Mouse (Mus musculus): ENCODE measurements at regions not wholly inside any gene's neighbourhood (a gene's known extent, or its start where the extent isn't known, plus 50 kb on each side); places are given as distances from the start of the nearest gene placed in this dataset.
A peak's percentile ranks its signal among the peaks of the same experiment; 100 is the strongest.

- no peak for DNase-seq
These were observed 250.8 kb downstream of the Tle4 start for GRCm38 (mm10) chr19:14347026-14347425.

- no peak for DNase-seq
These were observed 250.4 kb downstream of the Tle4 start for GRCm38 (mm10) chr19:14347429-14347828.

DNA sequence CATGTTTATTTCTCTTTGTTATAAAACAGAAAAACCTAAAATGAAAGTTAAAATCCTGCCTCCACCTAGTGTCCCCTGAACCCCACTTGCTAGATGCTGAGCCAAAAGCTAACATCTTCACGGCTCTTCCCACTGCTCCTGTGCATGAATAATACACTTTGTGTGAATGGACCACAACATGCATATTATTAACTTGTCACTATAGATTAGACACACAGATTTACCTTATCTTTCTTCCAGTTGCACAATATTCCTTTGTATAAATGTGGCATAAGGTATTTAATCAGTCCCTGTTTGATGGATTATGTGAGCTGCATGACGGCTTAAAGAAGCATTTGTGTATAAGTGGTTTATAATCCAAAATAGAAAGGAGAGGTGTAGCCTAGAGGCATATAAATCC is 248.1 kb downstream of the Tle4 start:
- DNase-seq, result no peak

DNA sequence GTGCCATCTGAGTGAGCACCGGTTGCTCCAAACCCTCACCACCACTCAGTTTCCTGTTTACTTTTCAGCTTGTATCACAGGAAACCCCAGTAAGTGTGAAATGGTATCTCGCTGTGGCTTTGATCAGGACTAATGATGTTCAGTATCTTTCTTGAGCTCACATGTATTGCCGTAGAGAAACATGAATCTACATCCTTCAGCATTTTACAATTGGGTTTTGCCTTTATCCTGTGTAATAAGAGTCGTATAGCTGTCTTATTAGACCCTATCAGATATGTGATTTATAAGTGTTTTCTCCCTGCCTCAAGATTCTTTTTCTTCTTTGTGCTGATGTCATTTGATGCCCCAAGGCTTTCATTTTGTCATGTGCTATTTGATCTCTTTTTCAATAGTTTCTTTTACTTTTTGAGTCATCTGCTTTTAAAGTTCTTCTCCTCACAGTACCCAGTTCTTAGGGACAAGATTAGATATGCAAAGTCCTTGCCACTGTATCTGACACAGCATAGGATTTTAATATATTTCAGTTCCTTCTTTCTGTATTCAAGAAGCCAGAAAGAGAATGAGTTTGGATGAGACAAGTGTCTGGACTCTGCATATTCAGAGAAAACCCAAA is 246.0 kb downstream of the Tle4 start:
- DNase-seq, result peak; percentile 25

GRCm38 (mm10) chr19:14352551-14352950 is 245.3 kb downstream of the Tle4 start:
- DNase-seq, result no peak

- no peak for DNase-seq
These were observed 244.7 kb downstream of the Tle4 start for GRCm38 (mm10) chr19:14353151-14353550.

- DNase-seq, result no peak
These were observed 242.7 kb downstream of the Tle4 start for GRCm38 (mm10) chr19:14355128-14355527.

DNA sequence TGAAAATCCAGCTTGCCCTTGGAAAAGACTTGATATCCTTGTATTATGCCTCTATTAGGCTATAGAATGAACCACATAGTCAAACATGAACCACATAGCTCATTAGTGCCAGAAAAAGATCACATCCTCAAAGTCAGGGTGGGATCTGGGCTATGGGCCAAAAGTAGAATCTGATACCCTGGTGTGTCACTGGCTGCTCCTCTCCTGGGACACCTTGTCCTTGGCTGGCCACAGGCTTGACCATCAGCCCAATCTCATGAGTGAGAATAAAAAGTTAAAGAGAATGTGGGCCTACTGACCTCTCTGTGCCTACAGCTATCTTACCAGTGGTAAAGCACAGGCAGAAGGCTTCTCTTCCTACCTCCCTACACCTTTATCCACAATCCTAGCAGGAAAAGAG is 241.9 kb downstream of the Tle4 start:
- DNase-seq, result no peak

DNA sequence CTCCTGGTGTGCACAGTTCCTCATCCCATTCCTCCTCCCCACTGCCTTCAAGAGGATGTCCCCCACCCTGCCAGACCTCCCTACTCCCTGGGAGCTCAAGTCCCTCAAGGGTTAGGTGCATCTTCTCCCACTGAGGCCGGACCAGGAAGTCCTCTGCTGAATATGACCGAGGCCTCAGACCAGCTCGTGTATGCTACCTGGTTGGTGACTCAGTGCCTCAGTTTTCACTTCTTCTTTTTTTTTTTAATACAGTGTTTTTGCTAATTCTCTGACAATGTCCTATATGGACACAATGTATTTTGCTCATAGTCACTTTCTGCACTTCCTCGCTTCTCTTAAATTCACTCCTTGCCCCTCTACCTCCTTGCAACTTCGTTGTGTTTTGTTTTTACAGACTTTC is 237.2 kb downstream of the Tle4 start:
- no peak for DNase-seq

DNA sequence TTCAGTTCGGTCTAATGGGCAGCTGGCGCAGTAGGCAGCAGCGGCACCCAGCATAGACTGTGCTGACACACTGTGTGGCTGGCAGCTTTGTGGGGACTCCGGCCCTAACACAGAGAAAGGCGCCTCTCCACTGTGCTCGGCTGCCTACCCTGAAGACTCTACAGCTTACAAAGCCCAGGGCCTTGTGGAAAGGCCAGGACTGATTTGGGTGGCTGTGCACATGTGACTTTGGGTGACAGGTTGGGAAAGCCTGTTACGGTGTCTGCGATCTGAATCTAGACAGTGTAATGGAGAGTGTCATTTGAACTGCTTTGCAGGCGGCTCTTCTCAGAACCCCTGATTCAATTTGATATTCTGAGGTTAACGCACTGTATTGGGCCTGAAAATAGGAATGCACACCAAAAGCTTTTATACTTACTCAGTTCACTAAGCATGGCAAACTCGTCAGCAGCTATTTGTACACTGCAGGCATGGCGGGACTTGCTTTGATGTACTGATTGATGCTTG is 228.7 kb downstream of the Tle4 start:
- no peak for DNase-seq

DNA sequence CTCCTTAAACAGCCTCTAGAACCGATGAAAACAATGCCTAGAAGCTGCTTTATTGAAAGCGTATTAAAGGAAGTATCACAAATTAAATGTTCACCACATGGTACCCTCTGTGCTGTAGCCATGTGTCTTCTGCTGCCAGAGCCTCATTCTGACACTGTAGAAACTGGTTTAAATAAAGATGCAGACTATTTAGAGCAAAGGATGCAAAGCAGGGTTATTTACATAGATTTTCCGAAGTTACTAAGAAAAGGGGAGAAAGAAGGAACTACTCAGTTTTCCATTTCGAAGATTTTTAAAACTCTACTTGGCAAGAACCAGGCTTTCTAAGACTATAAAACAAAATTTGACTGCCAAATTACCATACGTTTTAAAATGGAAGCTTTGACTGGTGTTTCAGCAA is 226.5 kb downstream of the Tle4 start:
- no peak for DNase-seq

- no peak for DNase-seq
These were observed 223.9 kb downstream of the Tle4 start for GRCm38 (mm10) chr19:14373996-14374395.

DNA sequence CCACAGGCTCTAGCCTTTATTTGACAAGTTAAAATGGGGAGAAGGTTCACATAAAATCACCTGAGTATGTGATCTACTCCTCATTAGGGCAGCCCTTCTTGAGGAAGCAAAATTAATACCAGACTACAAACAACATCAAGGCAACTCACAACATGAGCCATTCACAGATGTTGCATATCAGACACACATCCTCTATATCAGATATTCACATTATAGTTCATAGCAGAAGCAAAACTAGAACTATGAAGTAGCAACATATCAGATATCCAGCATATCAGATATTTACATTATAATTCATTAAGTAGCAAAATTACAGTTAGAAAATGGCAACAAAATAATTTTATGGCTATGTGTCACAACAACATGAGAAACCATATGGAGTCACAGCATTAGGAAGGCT is 217.0 kb downstream of the Tle4 start:
- no peak for DNase-seq

DNA sequence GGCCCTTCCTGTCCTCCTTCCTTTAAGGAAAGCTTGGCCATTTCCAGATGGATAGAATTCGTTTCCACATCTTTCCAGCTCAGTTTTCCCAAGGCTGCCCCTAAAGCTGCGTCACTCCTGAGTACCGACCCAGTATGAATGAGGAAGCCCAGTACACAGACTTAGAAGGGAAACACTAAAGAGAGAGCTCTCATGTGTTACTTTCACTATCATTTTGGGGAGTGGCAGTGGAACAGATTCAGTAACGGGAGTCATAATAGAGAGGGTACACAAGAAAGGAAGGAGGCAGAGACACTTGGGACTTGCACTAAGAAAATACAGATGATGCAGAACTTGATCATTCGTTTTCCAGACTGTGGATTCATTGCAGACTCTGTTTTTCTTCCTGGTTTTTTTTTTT is 210.1 kb downstream of the Tle4 start:
- DNase-seq, result no peak

- DNase-seq, result peak; percentile 65
These were observed 209.3 kb downstream of the Tle4 start for GRCm38 (mm10) chr19:14388539-14388938.

DNA sequence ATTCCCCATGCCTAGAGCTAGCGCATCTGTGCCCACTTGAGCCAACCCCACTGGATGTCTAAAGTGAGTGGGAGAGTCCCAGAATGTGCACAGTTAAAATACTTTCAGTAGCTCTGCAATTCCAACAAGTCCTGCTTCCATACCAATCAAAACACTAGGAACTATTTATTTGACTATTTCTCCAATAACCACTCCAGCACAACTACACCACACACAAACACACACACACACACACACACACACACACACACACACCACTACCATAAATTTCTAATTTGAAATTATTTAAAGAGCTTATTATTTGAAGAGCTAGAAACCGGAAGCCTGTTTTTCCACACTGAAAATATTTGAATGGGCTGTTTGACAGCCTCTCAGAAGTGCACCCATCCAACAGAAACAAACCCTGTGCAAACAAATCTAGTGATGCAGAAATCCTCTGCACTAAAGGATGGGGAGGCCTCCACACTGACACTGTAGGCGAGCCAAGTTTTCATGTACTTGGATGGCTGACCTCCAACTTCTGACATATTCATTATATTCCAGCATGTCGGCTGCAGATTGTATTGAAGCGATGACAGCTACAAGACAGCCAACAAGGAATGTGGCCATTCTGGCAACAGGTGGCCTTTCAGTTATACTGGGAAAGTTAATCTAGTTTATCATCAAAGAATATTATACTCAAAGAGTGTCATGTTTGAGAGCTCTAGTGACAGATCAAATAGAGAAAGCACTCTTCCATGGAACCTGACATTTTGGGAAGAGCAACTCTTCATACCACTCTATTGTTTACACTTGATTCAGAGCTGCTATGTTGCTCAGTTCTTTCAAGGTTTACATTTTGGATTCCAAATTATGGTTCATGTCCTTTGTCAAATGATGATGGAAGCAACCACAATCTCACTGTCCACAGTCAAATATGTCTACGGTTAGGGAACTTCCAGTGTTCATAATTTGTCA is 207.7 kb downstream of the Tle4 start:
- DNase-seq, result no peak

DNA sequence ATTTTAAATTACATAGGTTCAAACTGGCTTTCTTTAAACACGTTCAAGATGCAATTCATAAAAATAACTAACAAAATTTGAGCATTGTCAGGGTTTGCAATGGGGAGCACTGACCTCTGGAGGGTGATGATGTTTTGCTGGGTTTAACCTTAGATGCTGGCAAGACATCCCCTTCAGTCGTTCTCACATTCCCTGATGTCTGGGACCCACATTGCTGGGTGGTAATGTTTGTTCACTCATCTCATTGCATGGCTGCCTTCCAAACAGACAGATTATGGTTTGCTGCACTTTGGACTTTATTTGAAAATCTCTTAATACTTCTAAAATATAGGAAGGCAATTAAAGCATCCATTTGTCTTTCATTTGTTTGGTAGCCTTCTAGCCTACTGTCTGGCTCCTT is 206.9 kb downstream of the Tle4 start:
- no peak for DNase-seq

Data from thymus, postnatal 4 days (tissue).